Mouse (Mus musculus) intestine, embryonic 15.5 days (tissue): Measurements from ENCODE around the gene Zfp518a. TPM values are rescaled to one million over a fixed set of nuclear protein-coding genes. Genes with fewer than 3 reads are reported as not detected.
A peak's percentile ranks its signal among the peaks of the same experiment; 100 is the strongest.

ENCODE experiments used
- ATAC-seq: fragments of 200-750 bp; cut with Nextera tagmentation; 2 replicates; pipeline ENCODE4 v1.8.0; 2017; ENCODE audit warnings: moderate TSS enrichment, moderate library complexity
- H3K27ac ChIP-seq: fragments of 300-500 bp; sonication (generic); 2 replicates; pipeline ENCODE4 v1.5.1; 2015; ENCODE audit warnings: mild to moderate bottlenecking, inconsistent platforms
- H3K27me3 ChIP-seq: fragments of 300-500 bp; sonication (generic); replicated peaks from 2 replicates; pipeline ENCODE4 v1.6.1; 2015; ENCODE audit warnings: inconsistent platforms
- H3K36me3 ChIP-seq: fragments of 300-500 bp; sonication (generic); 2 replicates; pipeline ENCODE4 v1.6.1; 2015; ENCODE audit warnings: inconsistent platforms
- H3K4me1 ChIP-seq: fragments of 300-500 bp; sonication (generic); replicated peaks from 2 replicates; pipeline ENCODE4 v1.6.1; 2015; ENCODE audit warnings: inconsistent platforms
- H3K4me2 ChIP-seq: fragments of 300-500 bp; sonication (generic); replicated peaks from 2 replicates; pipeline ENCODE4 v1.6.1; 2015; ENCODE audit warnings: mild to moderate bottlenecking, inconsistent platforms
- H3K4me3 ChIP-seq: fragments of 300-500 bp; sonication (generic); replicated peaks from 2 replicates; pipeline ENCODE4 v1.5.1; 2015; ENCODE audit warnings: inconsistent platforms
- H3K9ac ChIP-seq: fragments of 300-500 bp; sonication (generic); 2 replicates; pipeline ENCODE4 v1.6.1; 2015; ENCODE audit warnings: inconsistent platforms
- H3K9me3 ChIP-seq: fragments of 300-500 bp; sonication (generic); 2 replicates; pipeline ENCODE4 v1.6.1; 2016; ENCODE audit warnings: inconsistent platforms
- whole genome bisulfite sequencing: fragments of 180-500 bp; shearing (Covaris S2); methylation state at CpG from one replicate; pipeline ENCODE4 v1.1.7; 2015; 5-methylcytosine and 5-hydroxymethylcytosine counted together
- polyA plus RNA-seq: library from polyadenylated mRNA; unstranded; fragments of >200 nt; fragmentation: Nextera tagmentation; extraction: Ambion mirVana; gene quantifications from 2 replicates; pipeline ENCODE4 v1.2.1, GENCODE M21; 2015

Gene Zfp518a
- polyA plus RNA-seq = 12.3 and 13.3 TPM in 2 replicates

GRCm38 (mm10) chr19:40894519-40895392 is at the start of gene Zfp518a:
Gene Zfp518a, plus strand, starts transcription at chr19:40894705.
- peak within 1 kb of the TSS; percentile 74 for H3K9ac ChIP-seq
- under 1% methylated on average over 89 of the region's 89 CpGs for WGBS

GRCm38 (mm10) chr19:40844731-40845130 is 49.8 kb upstream of the Zfp518a start:
- no peak for ATAC-seq
- H3K27ac ChIP-seq = no peak overlapping the region
- peaks cover 27% of the 10 kb centered on the region for H3K36me3 ChIP-seq
- WGBS = 89% methylated on average over 13 of the region's 13 CpGs
- no peaks in the 10 kb centered on the region for H3K27me3 ChIP-seq
- H3K4me2 ChIP-seq = no peak overlapping the region
- no peak overlapping the region for H3K4me3 ChIP-seq
- H3K4me1 ChIP-seq = no peaks in the 10 kb centered on the region
- H3K9ac ChIP-seq = no peak overlapping the region
- H3K9me3 ChIP-seq = no peaks in the 10 kb centered on the region

More at GRCm38 (mm10) chr19:40894519-40895392, at the start of gene Zfp518a:
- Histone ChIP-seq H3K4me1 (no peaks in the 10 kb centered on the region), H3K27me3 (no peaks in the 10 kb centered on the region; the same call in 1 of the 2 replicates), H3K9me3 (no peaks in the 10 kb centered on the region), H3K4me2 (peak within 1 kb of the TSS; percentile 68), H3K27ac (peak within 1 kb of the TSS; percentile 95), H3K36me3 (no peaks in the 10 kb centered on the region), H3K4me3 (peak within 1 kb of the TSS; percentile 81)
- peak; percentile 96 for ATAC-seq

- H3K9ac ChIP-seq = no peak overlapping the region
- no peaks in the 10 kb centered on the region for H3K4me1 ChIP-seq
- no peak overlapping the region for H3K4me3 ChIP-seq
- no peaks in the 10 kb centered on the region for H3K27me3 ChIP-seq
- peaks cover 25% of the 10 kb centered on the region for H3K36me3 ChIP-seq
- ATAC-seq = no peak
- H3K9me3 ChIP-seq = no peaks in the 10 kb centered on the region
- H3K27ac ChIP-seq = no peak overlapping the region
- 83% methylated on average over 12 of the region's 12 CpGs for WGBS
- H3K4me2 ChIP-seq = no peak overlapping the region
Measured at GRCm38 (mm10) chr19:40849391-40849790, 45.1 kb upstream of the Zfp518a start.

GRCm38 (mm10) chr19:40859555-40859954 is 35.0 kb upstream of the Zfp518a start:
- WGBS = 51% methylated on average over 4 of the region's 4 CpGs
- Histone ChIP-seq H3K4me3 (no peak overlapping the region), H3K27me3 (no peaks in the 10 kb centered on the region), H3K9ac (no peak overlapping the region), H3K4me1 (no peaks in the 10 kb centered on the region), H3K27ac (no peak overlapping the region), H3K36me3 (no peaks in the 10 kb centered on the region), H3K9me3 (no peaks in the 10 kb centered on the region), H3K4me2 (no peak overlapping the region)
- no peak for ATAC-seq

GRCm38 (mm10) chr19:40868284-40868683 is 26.2 kb upstream of the Zfp518a start:
- Histone ChIP-seq H3K9me3 (peaks cover 3% of the 10 kb centered on the region; the same call in 1 of the 2 replicates), H3K4me2 (no peak overlapping the region), H3K36me3 (no peaks in the 10 kb centered on the region), H3K4me3 (no peak overlapping the region), H3K27me3 (no peaks in the 10 kb centered on the region), H3K27ac (no peak overlapping the region), H3K9ac (no peak overlapping the region), H3K4me1 (0 out of 2 replicates have a peak, but pooled peaks cover 3% of the 10 kb centered on the region)
- no peak for ATAC-seq
- WGBS = 22% methylated on average over 5 of the region's 5 CpGs

GRCm38 (mm10) chr19:40869425-40870105 is 24.9 kb upstream of the Zfp518a start:
- Histone ChIP-seq H3K27me3 (no peaks in the 10 kb centered on the region), H3K4me3 (no peak overlapping the region), H3K27ac (no peak overlapping the region), H3K4me2 (no peak overlapping the region), H3K36me3 (no peaks in the 10 kb centered on the region), H3K4me1 (0 out of 2 replicates have a peak, but pooled peaks cover 3% of the 10 kb centered on the region), H3K9ac (no peak overlapping the region), H3K9me3 (peaks cover 3% of the 10 kb centered on the region; the same call in 1 of the 2 replicates)
- WGBS = 89% methylated on average over 3 of the region's 3 CpGs
- no peak for ATAC-seq

- H3K9me3 ChIP-seq = peaks cover 3% of the 10 kb centered on the region; the same call in 1 of the 2 replicates
- H3K4me2 ChIP-seq = peak overlapping the region; percentile 91
- H3K4me3 ChIP-seq = peak overlapping the region; percentile 60
- peak overlapping the region; percentile 76 for H3K27ac ChIP-seq
- WGBS = 3% methylated on average over 51 of the region's 51 CpGs
- peak overlapping the region; percentile 41; the same call in 1 of the 2 replicates for H3K9ac ChIP-seq
- peak; percentile 97 for ATAC-seq
- H3K27me3 ChIP-seq = peaks cover 16% of the 10 kb centered on the region; the same call in 1 of the 2 replicates
- H3K4me1 ChIP-seq = 0 out of 2 replicates have a peak, but pooled peaks cover 3% of the 10 kb centered on the region
- no peaks in the 10 kb centered on the region for H3K36me3 ChIP-seq
Measured at GRCm38 (mm10) chr19:40872955-40873665, 21.4 kb upstream of the Zfp518a start.

- no peaks in the 10 kb centered on the region for H3K9me3 ChIP-seq
- ATAC-seq = no peak
- H3K4me1 ChIP-seq = no peaks in the 10 kb centered on the region
- no peak overlapping the region for H3K4me2 ChIP-seq
- H3K36me3 ChIP-seq = no peaks in the 10 kb centered on the region
- H3K4me3 ChIP-seq = no peak overlapping the region
- H3K9ac ChIP-seq = no peak overlapping the region
- H3K27me3 ChIP-seq = peaks cover 28% of the 10 kb centered on the region
- 91% methylated on average over 4 of the region's 4 CpGs for WGBS
- no peak overlapping the region for H3K27ac ChIP-seq
Measured at GRCm38 (mm10) chr19:40881700-40882099, 12.8 kb upstream of the Zfp518a start.

GRCm38 (mm10) chr19:40888887-40889286 is 5.6 kb upstream of the Zfp518a start:
- ATAC-seq = no peak
- no peak overlapping the region for H3K4me2 ChIP-seq
- H3K4me3 ChIP-seq = no peak overlapping the region
- no peak overlapping the region for H3K27ac ChIP-seq
- 58% methylated on average over 1 of the region's 1 CpGs for WGBS
- H3K4me1 ChIP-seq = no peaks in the 10 kb centered on the region
- peaks cover 11% of the 10 kb centered on the region for H3K27me3 ChIP-seq
- H3K9me3 ChIP-seq = no peaks in the 10 kb centered on the region
- no peak overlapping the region for H3K9ac ChIP-seq
- H3K36me3 ChIP-seq = no peaks in the 10 kb centered on the region

GRCm38 (mm10) chr19:40894071-40894506 is 416 bp upstream of the Zfp518a start:
- Histone ChIP-seq H3K4me2 (peak overlapping the region; percentile 68), H3K27me3 (no peaks in the 10 kb centered on the region; the same call in 1 of the 2 replicates), H3K36me3 (no peaks in the 10 kb centered on the region), H3K9ac (peak overlapping the region; percentile 74), H3K4me3 (peak overlapping the region; percentile 81), H3K27ac (peak overlapping the region; percentile 95), H3K9me3 (no peaks in the 10 kb centered on the region), H3K4me1 (no peaks in the 10 kb centered on the region)
- peak; percentile 69 for ATAC-seq
- WGBS = 48% methylated on average over 21 of the region's 21 CpGs

GRCm38 (mm10) chr19:40895393-40895703 is 843 bp downstream of the Zfp518a start:
- Histone ChIP-seq H3K27ac (peak overlapping the region; percentile 95), H3K4me2 (peak overlapping the region; percentile 68), H3K9ac (peak overlapping the region; percentile 74), H3K4me1 (no peaks in the 10 kb centered on the region), H3K27me3 (no peaks in the 10 kb centered on the region; the same call in 1 of the 2 replicates), H3K36me3 (no peaks in the 10 kb centered on the region), H3K4me3 (peak overlapping the region; percentile 81), H3K9me3 (no peaks in the 10 kb centered on the region)
- ATAC-seq = no peak
- 1% methylated on average over 6 of the region's 6 CpGs for WGBS
